Mouse (Mus musculus) embryonic facial prominence, embryonic 10.5 days (tissue): ENCODE measurements around the gene Boc. TPM values are rescaled to one million over a fixed set of nuclear protein-coding genes. Genes with fewer than 3 reads are reported as not detected.

Experiments
- DNase-seq: peaks from one replicate; pipeline ENCODE4 v3.0.0-alpha.2; 2017; ENCODE audit warnings: low spot score
- H3K27ac ChIP-seq: fragments of 300-500 bp; sonication (generic); replicated peaks from 2 replicates; pipeline ENCODE4 v1.5.1; 2016; ENCODE audit warnings: mild to moderate bottlenecking
- H3K27me3 ChIP-seq: fragments of 300-500 bp; sonication (generic); replicated peaks from 2 replicates; pipeline ENCODE4 v1.6.1; 2016; ENCODE audit warnings: low read depth, mild to moderate bottlenecking; ENCODE audit not compliant: poor library complexity, severe bottlenecking
- H3K36me3 ChIP-seq: fragments of 300-500 bp; sonication (generic); replicated peaks from 2 replicates; pipeline ENCODE4 v1.6.1; 2016; ENCODE audit warnings: mild to moderate bottlenecking, moderate library complexity
- H3K4me1 ChIP-seq: fragments of 300-500 bp; sonication (generic); 2 replicates; pipeline ENCODE4 v1.6.1; 2016
- H3K4me3 ChIP-seq: fragments of 300-500 bp; sonication (generic); 2 replicates; pipeline ENCODE4 v1.5.1; 2016; ENCODE audit warnings: mild to moderate bottlenecking, moderate library complexity
- H3K9me3 ChIP-seq: fragments of 300-500 bp; sonication (generic); 2 replicates; pipeline ENCODE4 v1.6.1; 2016; ENCODE audit warnings: mild to moderate bottlenecking
- WGBS: fragments of 180-500 bp; shearing (Covaris S2); methylation state at CpG from one replicate; pipeline ENCODE4 v1.1.7; 2016; 5-methylcytosine and 5-hydroxymethylcytosine counted together
- polyA plus RNA-seq: library from polyadenylated mRNA; unstranded; fragments of >200 nt; fragmentation: Nextera tagmentation; extraction: Ambion mirVana; gene quantifications from 2 replicates; pipeline ENCODE4 v1.2.1, GENCODE M21; 2016

Gene Boc
- polyA plus RNA-seq = 14.2 and 14.3 TPM in 2 replicates

DNA sequence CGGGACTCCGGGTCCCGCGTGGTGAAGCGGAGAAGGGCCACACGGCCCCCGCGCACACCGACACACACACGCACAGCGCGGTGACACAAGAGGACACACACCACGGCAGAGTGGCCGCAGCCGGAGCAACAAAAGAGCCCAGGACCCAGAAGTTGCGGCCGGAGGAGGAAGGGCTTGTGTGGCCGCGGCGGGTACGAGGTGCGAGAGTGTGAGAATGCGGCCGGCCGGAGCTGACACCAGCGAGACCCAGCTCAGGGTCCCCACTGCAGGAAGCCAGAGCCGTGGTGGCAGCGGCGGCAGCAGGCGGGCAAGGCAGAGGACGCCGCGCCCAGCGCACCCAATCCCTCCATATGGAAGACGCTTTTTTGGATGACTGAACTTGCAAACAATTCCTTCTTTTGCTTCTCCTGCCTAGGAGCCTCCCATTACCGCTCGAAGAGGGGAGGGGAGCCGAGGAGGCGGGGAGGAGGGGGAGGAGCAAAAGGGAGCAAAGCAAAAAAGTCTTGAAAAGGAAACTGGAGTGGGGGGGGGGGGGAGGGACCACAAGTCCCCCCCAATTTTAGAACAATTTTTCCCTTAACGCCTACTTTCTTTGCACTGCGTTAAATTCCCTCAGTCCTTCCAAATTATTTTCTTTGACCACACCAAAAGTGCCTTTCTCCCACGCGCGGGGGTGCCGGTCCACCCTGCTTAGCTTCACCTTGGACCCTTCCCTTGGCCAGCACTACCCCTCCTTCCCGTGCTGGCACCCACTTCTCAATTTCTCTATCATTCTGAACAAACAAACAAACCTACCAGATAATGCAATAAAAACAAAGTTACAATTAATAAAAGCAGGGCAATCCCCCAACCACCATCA lies at the start of gene Boc:
Gene Boc (minus strand): TSS at position 427 of the 859 bp plus-strand sequence.
- Histone ChIP-seq H3K9me3 (no peaks in the 10 kb centered on the region), H3K4me1 (peaks cover 51% of the 10 kb centered on the region), H3K27me3 (peaks cover 3% of the 10 kb centered on the region; the same call in 1 of the 2 replicates), H3K36me3 (0 out of 2 replicates have a peak, but pooled peaks cover 2% of the 10 kb centered on the region), H3K4me3 (peak within 1 kb of the TSS; percentile 90), H3K27ac (peak within 1 kb of the TSS; percentile 96)
- DNase-seq = peak; percentile 83
- WGBS = under 1% methylated on average over 46 of the region's 46 CpGs

DNA sequence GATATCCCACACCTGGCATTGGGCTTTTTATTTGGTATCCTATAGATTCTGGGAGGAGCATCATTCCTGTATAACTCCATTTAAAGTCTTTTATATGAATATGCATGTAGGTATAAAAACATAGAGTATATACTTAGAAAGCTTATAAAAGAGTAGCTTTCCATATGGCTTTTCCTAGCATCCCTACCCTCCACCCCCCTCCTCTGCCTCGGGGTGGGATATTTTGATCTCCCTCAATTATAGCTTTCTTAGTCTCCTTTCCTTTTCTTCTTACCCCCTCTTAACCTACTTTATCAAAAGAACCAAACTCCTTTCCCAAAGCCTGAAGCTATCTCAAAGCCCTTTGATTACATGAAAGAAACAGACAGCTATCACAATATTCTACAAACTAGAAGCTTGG lies 47.9 kb upstream of the Boc start:
- Histone ChIP-seq H3K36me3 (no peaks in the 10 kb centered on the region), H3K4me3 (no peak overlapping the region), H3K27ac (no peak overlapping the region), H3K9me3 (no peaks in the 10 kb centered on the region), H3K4me1 (peaks cover 27% of the 10 kb centered on the region), H3K27me3 (no peaks in the 10 kb centered on the region; the same call in 1 of the 2 replicates)
- DNase-seq = no peak
- WGBS = 81% methylated on average over 1 of the region's 1 CpGs

DNA sequence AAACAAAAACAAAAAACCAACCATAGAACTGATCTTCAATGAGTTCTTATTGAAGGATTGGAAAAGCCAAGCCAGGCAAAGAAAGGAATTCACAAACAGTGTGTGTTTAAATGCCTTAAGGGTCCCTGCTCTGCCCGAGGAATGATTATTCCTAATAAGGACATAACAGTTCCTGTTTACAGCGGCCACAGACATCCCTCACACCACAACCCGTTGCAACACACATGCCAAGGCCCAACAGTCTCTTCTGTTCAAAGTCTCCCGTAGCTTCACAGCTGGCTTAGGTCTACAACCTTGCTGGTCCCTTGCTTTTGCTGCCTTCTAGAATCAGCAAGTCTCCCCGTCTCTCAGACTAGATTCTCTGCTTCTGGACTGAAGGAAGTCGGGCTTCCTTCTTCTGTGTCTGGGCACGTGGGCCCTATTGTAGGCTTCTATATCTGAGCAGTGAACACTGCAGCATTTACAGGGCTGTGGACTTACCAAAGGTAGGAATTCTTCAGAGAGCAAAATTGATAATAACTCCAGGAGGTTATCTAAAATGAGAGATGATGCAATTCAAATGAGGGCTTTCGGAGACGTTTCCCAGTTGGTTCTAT lies 45.4 kb upstream of the Boc start:
- Histone ChIP-seq H3K27ac (peak overlapping the region; percentile 63; the same call in 1 of the 2 replicates), H3K4me1 (peaks cover 38% of the 10 kb centered on the region), H3K27me3 (no peaks in the 10 kb centered on the region; the same call in 1 of the 2 replicates), H3K9me3 (no peaks in the 10 kb centered on the region), H3K4me3 (no peak overlapping the region), H3K36me3 (no peaks in the 10 kb centered on the region)
- DNase-seq = no peak
- 63% methylated on average over 9 of the region's 9 CpGs for WGBS

DNA sequence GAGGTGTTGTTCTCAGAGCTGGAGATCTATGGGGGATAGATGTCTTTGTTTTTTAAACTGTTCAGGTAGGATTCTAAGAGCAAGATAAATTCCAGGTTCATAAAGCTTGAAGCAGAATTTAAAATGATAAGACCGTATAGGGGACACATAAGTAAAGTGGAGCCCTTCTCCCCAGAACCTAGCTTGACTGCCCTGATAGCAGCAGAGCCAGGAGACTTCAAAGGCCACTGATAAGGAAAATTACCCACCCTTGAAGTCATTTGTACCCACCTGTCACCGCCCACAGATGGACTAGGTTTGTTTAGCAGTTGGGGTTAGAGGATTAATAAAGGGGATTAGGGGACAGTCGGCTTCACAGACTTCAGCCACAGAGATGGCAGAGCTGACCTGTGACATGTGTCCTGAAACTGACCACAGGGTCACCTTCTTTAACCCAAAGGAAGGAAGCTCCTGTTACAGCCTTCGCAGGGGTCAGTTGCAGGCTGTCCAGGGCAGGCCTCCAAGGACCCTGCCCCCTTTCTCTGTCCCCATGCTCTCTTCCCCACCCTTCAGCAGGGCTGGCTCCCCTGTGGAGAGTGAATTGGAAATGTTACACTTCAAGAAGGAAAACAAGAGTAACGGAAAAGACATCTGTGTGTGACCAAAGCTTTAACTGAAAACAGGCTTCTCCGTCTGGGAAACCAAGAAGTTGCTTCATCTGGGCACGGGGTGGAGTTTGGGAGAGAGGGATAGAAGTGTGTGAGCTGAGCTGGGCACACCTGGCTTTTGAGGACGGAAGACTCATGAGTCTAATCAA lies 43.5 kb upstream of the Boc start:
- H3K27ac ChIP-seq = peak overlapping the region; percentile 76
- WGBS = 7% methylated on average over 8 of the region's 8 CpGs

DNA sequence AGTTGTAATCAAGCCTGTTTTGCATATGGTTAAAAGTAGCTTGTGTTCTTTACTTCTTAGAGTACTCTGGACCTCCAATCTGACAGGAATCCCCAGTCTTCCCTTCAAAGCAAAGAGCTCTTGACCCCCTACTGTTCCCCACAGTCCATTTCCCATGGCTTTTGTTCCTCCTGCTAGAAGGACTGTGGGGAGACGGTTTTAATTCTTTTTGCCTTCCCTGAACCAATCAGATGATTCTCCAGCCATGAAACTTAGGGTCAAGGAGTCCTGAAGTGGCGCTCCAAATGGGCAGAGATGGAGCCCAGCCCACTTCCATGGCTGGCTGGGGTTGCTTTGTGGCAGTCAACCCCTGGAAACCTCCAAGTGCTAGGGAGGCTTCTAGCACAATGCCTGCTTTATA lies 42.5 kb upstream of the Boc start:
- Histone ChIP-seq H3K9me3 (peaks cover 6% of the 10 kb centered on the region), H3K27me3 (peaks cover 3% of the 10 kb centered on the region; the same call in 1 of the 2 replicates), H3K27ac (peak overlapping the region; percentile 76), H3K4me1 (peaks cover 38% of the 10 kb centered on the region), H3K36me3 (no peaks in the 10 kb centered on the region; the same call in 1 of the 2 replicates), H3K4me3 (no peak overlapping the region)
- DNase-seq = peak; percentile 53
- WGBS = 8% methylated on average over 2 of the region's 2 CpGs

More for the DNA sequence above, 43.5 kb upstream of the Boc start:
- peaks cover 38% of the 10 kb centered on the region for H3K4me1 ChIP-seq
- no peak overlapping the region for H3K4me3 ChIP-seq
- no peaks in the 10 kb centered on the region for H3K9me3 ChIP-seq
- peaks cover 3% of the 10 kb centered on the region; the same call in 1 of the 2 replicates for H3K27me3 ChIP-seq
- peak; percentile 58 for DNase-seq
- H3K36me3 ChIP-seq = no peaks in the 10 kb centered on the region

DNA sequence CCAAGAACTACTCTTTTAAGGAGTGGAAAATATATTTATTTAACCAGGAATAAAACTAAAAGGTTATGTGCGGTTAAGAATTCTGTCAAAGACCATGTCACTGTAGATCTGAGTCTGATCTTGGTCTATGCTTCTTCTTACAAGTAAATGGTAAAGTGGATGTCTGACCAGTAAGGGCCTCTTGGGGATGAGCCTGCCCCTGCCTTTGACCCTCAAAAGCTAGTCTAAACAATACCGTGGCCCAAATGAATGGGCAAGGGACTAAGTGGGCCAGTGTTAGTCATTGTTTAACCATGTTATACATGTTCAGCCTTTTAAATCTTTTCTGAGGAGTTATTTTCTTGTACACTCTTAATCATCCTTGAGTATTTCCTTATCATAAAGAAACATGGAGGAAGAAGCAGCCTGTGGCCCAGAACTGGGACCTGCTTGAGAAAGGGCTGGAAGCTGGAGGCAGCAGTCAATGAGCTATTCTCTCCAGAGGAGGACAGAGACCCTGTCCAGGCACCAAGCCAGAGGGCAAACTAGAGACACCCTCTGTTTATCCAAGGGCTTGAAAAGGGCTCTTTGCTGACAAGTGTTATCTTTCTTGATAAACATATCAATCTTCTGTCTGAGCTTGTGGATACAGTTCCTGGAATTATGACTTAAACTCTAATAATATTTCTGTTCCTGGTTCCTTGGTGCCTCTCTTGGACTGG lies 38.6 kb upstream of the Boc start:
- Histone ChIP-seq H3K9me3 (peaks cover 6% of the 10 kb centered on the region), H3K27me3 (0 out of 2 replicates have a peak, but pooled peaks cover 3% of the 10 kb centered on the region), H3K36me3 (no peaks in the 10 kb centered on the region; the same call in 1 of the 2 replicates), H3K4me1 (peaks cover 20% of the 10 kb centered on the region), H3K4me3 (no peak overlapping the region), H3K27ac (no peak overlapping the region)
- whole genome bisulfite sequencing = 90% methylated on average over 2 of the region's 2 CpGs
- DNase-seq = no peak

DNA sequence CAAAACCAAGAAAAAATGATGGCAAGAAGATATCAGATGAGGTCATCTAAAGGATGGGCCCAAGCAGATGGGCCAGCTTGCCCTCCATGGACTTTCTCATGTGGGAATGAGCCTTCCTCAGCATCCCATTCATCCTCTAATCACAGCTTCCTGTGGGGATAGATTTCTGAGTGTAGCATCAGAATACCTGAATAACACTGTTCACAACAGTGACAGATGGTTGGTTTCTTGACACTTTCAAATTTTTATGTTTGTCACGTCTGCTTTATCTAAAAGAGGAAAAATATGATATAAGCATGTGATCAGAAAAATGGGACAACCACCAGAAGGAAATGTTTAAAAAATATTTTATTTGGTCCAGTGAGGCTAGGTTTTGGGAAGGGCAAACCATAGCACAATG lies 30.8 kb upstream of the Boc start:
- 0 out of 2 replicates have a peak, but pooled peaks cover 3% of the 10 kb centered on the region for H3K9me3 ChIP-seq
- no peaks in the 10 kb centered on the region; the same call in 1 of the 2 replicates for H3K27me3 ChIP-seq
- H3K4me3 ChIP-seq = no peak overlapping the region
- H3K27ac ChIP-seq = no peak overlapping the region
- 83% methylated on average over 1 of the region's 1 CpGs for WGBS
- no peaks in the 10 kb centered on the region for H3K4me1 ChIP-seq
- H3K36me3 ChIP-seq = no peaks in the 10 kb centered on the region
- no peak for DNase-seq

DNA sequence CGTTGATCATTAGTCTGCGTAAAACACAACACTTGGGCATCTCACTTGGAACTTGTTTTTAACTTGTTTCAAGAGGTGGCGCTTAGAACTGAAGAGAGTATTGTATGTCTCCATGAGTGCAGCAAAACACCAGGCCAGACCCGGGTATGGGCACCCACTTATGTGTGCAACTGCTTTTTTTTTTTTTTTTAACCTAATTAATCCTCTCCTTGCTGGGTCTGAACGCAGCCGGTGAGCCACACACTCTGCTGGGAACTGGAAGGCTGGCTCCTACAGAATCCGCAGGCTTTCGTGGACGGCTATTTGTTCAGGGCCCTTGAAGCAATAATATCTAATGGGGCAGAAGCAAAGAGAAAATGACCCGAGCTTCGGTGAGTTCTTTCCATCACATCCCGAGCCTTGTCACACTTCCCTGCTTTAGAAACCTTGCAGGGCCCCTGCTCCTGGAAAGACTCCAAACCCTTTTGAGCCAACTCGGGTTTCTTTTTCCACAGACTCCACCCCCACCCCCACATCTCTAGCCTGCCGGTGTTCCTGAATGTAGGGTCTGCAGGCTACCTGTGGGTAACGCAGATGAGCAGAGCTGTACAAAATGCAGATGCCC lies 20.8 kb upstream of the Boc start:
- H3K27ac ChIP-seq = peak overlapping the region; percentile 63
- H3K4me3 ChIP-seq = no peak overlapping the region
- DNase-seq = peak; percentile 41
- no peaks in the 10 kb centered on the region for H3K36me3 ChIP-seq
- H3K27me3 ChIP-seq = peaks cover 35% of the 10 kb centered on the region
- peaks cover 13% of the 10 kb centered on the region for H3K4me1 ChIP-seq
- 33% methylated on average over 15 of the region's 15 CpGs for WGBS
- no peaks in the 10 kb centered on the region for H3K9me3 ChIP-seq

DNA sequence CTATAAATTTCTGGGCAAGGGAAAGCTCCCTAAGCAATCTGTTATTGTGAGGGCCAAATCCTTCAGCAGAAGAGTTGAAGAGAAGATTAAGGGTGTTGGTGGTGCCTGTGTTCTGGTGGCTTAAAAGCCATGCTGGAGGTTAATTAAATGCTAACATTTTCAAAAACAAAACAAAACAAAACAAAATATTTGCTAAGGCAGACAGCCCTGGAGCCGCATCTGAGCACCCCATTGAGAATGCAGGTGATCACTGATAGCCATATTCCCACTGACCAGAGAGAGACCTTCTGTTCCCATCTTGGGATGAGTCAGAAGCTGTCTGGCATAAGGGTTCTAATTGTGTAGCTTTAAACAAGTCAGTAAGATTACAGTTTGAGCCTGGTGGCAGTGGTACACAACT lies 19.9 kb upstream of the Boc start:
- Histone ChIP-seq H3K36me3 (no peaks in the 10 kb centered on the region), H3K27ac (no peak overlapping the region), H3K4me1 (peaks cover 13% of the 10 kb centered on the region), H3K9me3 (no peaks in the 10 kb centered on the region), H3K4me3 (no peak overlapping the region), H3K27me3 (peaks cover 29% of the 10 kb centered on the region)
- DNase-seq = no peak
- WGBS = 80% methylated on average over 1 of the region's 1 CpGs

DNA sequence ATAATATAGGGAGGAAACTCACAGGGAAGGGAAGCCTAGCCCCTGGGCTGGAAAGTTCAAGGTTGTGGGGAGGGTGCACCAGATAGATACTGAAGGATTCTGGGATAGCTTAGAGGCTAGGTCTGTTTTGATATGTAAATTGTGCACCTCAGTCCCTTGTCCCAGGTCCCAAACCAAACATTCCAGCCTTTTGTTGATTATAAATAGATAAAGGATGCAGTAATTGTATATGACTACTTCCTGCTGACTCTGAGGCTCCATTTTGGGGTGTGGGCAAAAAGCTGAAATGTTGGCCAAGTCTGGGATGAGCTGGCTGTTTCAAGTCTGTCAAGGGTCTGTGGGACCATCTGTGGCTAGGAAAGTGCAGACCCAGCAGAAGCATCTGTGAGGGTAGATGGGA lies 9.4 kb upstream of the Boc start:
- DNase-seq = no peak
- no peak overlapping the region for H3K4me3 ChIP-seq
- no peak overlapping the region for H3K27ac ChIP-seq
- no peaks in the 10 kb centered on the region for H3K36me3 ChIP-seq
- 0 out of 2 replicates have a peak, but pooled peaks cover 7% of the 10 kb centered on the region for H3K9me3 ChIP-seq
- H3K27me3 ChIP-seq = no peaks in the 10 kb centered on the region
- H3K4me1 ChIP-seq = peaks cover 29% of the 10 kb centered on the region

DNA sequence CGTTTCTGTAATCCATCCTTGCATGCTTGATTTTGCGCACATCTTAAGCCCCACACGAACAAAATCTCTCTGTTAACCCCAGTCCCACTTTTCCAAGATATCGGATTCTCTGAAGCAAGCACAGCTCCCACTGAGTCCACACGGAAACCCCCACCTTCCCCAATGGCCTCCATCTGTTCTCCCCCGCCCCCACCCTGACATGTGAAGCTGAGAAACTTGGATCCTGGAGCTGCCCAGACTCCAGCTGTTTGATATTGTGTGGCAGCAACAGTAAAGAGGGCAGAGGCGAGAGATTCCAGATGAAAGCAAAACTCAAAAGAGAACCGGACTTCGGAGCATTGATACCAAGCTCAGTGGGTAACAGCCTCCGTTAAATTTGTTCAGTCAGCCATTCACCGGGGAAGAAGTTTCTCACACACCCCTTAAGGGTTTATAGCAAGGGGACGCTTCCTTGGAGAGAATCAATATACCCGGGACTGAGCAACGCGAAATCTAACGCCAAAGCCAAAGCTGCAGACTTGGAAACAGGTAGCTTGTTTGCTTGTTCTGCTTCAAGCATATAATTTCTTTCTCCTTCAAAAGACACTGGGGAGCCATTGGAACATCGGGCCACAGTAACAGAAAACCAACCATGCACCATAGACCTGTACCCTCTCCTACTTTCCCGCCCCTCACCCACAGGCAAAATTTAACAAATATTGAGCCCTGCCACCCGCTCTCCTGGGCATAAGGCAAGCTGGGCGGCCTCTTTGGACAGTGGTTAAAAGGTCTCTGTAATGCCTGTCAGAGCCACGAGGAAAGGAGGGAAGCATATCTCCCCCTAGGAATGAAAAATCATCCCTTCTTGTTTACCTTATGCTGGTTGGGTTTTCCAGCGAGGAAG lies 6.9 kb upstream of the Boc start:
- peak overlapping the region; percentile 36 for H3K4me3 ChIP-seq
- 0 out of 2 replicates have a peak, but pooled peaks cover 3% of the 10 kb centered on the region for H3K9me3 ChIP-seq
- H3K27me3 ChIP-seq = no peaks in the 10 kb centered on the region; the same call in 1 of the 2 replicates
- peak overlapping the region; percentile 48 for H3K27ac ChIP-seq
- peaks cover 29% of the 10 kb centered on the region for H3K4me1 ChIP-seq
- H3K36me3 ChIP-seq = no peaks in the 10 kb centered on the region
- 35% methylated on average over 22 of the region's 22 CpGs for WGBS
- peak; percentile 61 for DNase-seq
